Mouse (Mus musculus): ENCODE results near the gene Lrrc8a.

GRCm38 (mm10) chr2:30242509-30242908 lies 5.0 kb downstream of the Lrrc8a start:
- TF ChIP-seq CTCF (conservative IDR thresholded peaks at IDR 0.05; ENCODE audit: low read length) (no peak), NANOG (IDR thresholded peaks at IDR 0.05; ENCODE audit: borderline replicate concordance, low read length) (no peak)

Data from E14TG2a.4 (cell line).